Mouse (Mus musculus) testis, adult 2 months (tissue): Measurements from ENCODE around the gene Gm16253.

ENCODE experiments used
- CTCF ChIP-seq: fragments of 200-500 bp; IDR thresholded peaks from 2 replicates; pipeline ENCODE4 v1.5.1; 2012; ENCODE audit warnings: low read depth, mild to moderate bottlenecking, inconsistent platforms, low read length, moderate library complexity; ENCODE audit not compliant: control insufficient read depth, insufficient read depth, insufficient replicate concordance
- POLR2A ChIP-seq: fragments of 200-500 bp; IDR thresholded peaks from 2 replicates; pipeline ENCODE4 v1.6.1; 2012; ENCODE audit warnings: low read depth, mild to moderate bottlenecking, inconsistent platforms, low read length, moderate library complexity; ENCODE audit not compliant: control insufficient read depth

DNA sequence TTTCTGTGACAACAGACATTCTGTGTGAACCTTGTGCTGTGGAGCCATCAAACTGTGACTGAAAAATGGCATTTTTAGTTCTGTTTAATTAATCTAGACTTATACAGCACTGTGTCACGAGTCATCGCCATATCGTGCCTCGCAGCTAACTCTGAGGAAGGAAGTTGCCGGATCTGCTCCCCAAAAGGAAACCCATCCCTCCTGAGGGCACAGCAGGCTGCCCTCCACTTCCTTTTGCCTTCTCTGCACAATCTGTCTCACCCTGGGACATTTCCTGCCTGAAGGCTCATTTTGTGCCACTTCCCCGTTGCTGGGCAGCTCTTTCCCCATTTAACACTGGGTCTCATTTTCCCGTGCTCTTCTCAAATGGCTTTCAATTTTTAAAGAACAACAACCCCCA lies 12.2 kb upstream of the Gm16253 start:
- no peak for TF ChIP-seq POLR2A
- no peak for TF ChIP-seq CTCF
